Mouse (Mus musculus): ENCODE results near the gene Cers2.
"Not testable (repeated sequence)": the region's sequence is repeated elsewhere in the genome, so short reads cannot be mapped to it uniquely, and the experiment has no call there.

GRCm38 (mm10) chr3:95348343-95348742, 33.8 kb downstream of the Cers2 start:
- TF ChIP-seq POLR2A (IDR thresholded peaks at IDR 0.05; ENCODE audit: borderline replicate concordance, extremely low read depth, insufficient read depth, insufficient read length, poor library complexity, severe bottlenecking); CTCF (IDR thresholded peaks at IDR 0.05; ENCODE audit: borderline replicate concordance, extremely low read depth, insufficient read depth, insufficient read length): not testable (repeated sequence)
